In genomic region chr4:151759095-151759494, GRCm38 (mm10) we compare ENCODE assay signal across 14 mouse cellular contexts.
DNase-seq lines count a peak whose midpoint lies in the region; TF ChIP-seq lines count a peak whose summit lies in the region.
"Had no signal": no experiment of that assay in that cellular context is flagged by ENCODE, and none has a peak within 500 bp of the region (broad histone marks: within the 10 kb centered on the region; RNA-seq: fewer than 3 reads in every experiment).

No protein-coding gene starts in this region.

- no peak for TF ChIP-seq RAD21 in MEL (IDR thresholded peaks at IDR 0.05; ENCODE audit: low read depth, low read length)

- DNase-seq in kidney, postnatal 10 days: peak; percentile 40
- DNase-seq in kidney, adult 9 months: no peak
- DNase-seq in MEL (ENCODE audit: low read depth, low spot score): peak; percentile 32
- peak; percentile 52 for DNase-seq in embryo, embryonic 10.5 days (ENCODE audit: low spot score)
- no peak for DNase-seq in thymus, postnatal 36 days
- no peak for DNase-seq in thymus, postnatal 10 days (ENCODE audit: low spot score in 2 of 2)

- H3ac ChIP-seq in myocyte (ENCODE audit: control insufficient read depth, insufficient read length): no peak overlapping the region

- H3K4me2 ChIP-seq in myocyte (ENCODE audit: low read depth): no peak overlapping the region
- H3K4me2 ChIP-seq: embryonic facial prominence, embryonic 15.5 days; forebrain, embryonic 12.5 days; limb, embryonic 12.5 days; lung, embryonic 15.5 days; midbrain, embryonic 15.5 days; stomach, embryonic 15.5 days had no signal

- H3K27me3 ChIP-seq in MEL (ENCODE audit: control insufficient read depth in 1 of 2, insufficient read depth in 2 of 2, low read length in 2 of 2) (no peaks in the 10 kb centered on the region), myocyte (ENCODE audit: control insufficient read depth, insufficient read depth, insufficient read length) (no peaks in the 10 kb centered on the region)
- H3K27me3 ChIP-seq: embryonic facial prominence, embryonic 15.5 days; forebrain, embryonic 12.5 days; limb, embryonic 12.5 days; lung, embryonic 15.5 days; midbrain, embryonic 15.5 days; stomach, embryonic 15.5 days had no signal

- TF ChIP-seq EP300 in MEL (IDR thresholded peaks at IDR 0.05; ENCODE audit: low read depth in 1 of 2, low read length in 2 of 2): no peak

- no peaks in the 10 kb centered on the region for H3K9me3 ChIP-seq in MEL (replicated peaks; ENCODE audit: insufficient read depth, low read length)
- H3K9me3 ChIP-seq: embryonic facial prominence, embryonic 15.5 days; forebrain, embryonic 12.5 days; hindbrain, embryonic 10.5 days; limb, embryonic 12.5 days; lung, embryonic 15.5 days; midbrain, embryonic 15.5 days; stomach, embryonic 15.5 days had no signal

- TF ChIP-seq POLR2A in MEL (IDR thresholded peaks at IDR 0.05; ENCODE audit: control insufficient read depth in 1 of 2, insufficient read depth in 1 of 2, low read depth in 1 of 2, low read length in 2 of 2, poor library complexity in 1 of 2) (no peak), myocyte (IDR thresholded peaks at IDR 0.05; ENCODE audit: insufficient read length, low read depth) (no peak)

- H3K4me1 ChIP-seq in MEL (ENCODE audit: control insufficient read depth in 1 of 2, insufficient read depth in 2 of 2, low read length in 2 of 2): no peaks in the 10 kb centered on the region
- H3K4me1 ChIP-seq: lung, embryonic 15.5 days; midbrain, embryonic 15.5 days; stomach, embryonic 15.5 days had no signal

- no peak for TF ChIP-seq CTCF in MEL (IDR thresholded peaks at IDR 0.05 in 2 of 3, conservative IDR thresholded peaks at IDR 0.05 in 1 of 3; ENCODE audit: control insufficient read depth in 1 of 3, insufficient read depth in 1 of 3, low read depth in 2 of 3, low read length in 3 of 3, poor library complexity in 1 of 3, severe bottlenecking in 1 of 3)

- H3K36me3 ChIP-seq in MEL (ENCODE audit: control insufficient read depth in 1 of 2, insufficient read depth in 2 of 2, low read length in 2 of 2) (no peaks in the 10 kb centered on the region), myocyte (ENCODE audit: control insufficient read depth, insufficient read depth) (no peaks in the 10 kb centered on the region)
- H3K36me3 ChIP-seq: embryonic facial prominence, embryonic 15.5 days; forebrain, embryonic 12.5 days; hindbrain, embryonic 10.5 days; limb, embryonic 12.5 days; lung, embryonic 15.5 days; midbrain, embryonic 15.5 days; stomach, embryonic 15.5 days had no signal

- H3K79me2 ChIP-seq in MEL (ENCODE audit: control insufficient read depth, insufficient read depth, low read length, poor library complexity) (no peaks in the 10 kb centered on the region), myocyte (ENCODE audit: control insufficient read depth, insufficient read depth) (no peaks in the 10 kb centered on the region)

- no peak overlapping the region for H3K27ac ChIP-seq in MEL (ENCODE audit: control insufficient read depth, low read depth, low read length)
- H3K27ac ChIP-seq: embryonic facial prominence, embryonic 15.5 days; forebrain, embryonic 12.5 days; hindbrain, embryonic 10.5 days; limb, embryonic 12.5 days; lung, embryonic 15.5 days; midbrain, embryonic 15.5 days; stomach, embryonic 15.5 days had no signal

- no peak overlapping the region for H3K9ac ChIP-seq in MEL (ENCODE audit: control insufficient read depth, low read depth, low read length, poor library complexity, severe bottlenecking)
- H3K9ac ChIP-seq: embryonic facial prominence, embryonic 15.5 days; forebrain, embryonic 12.5 days; limb, embryonic 12.5 days; lung, embryonic 15.5 days; midbrain, embryonic 15.5 days; stomach, embryonic 15.5 days had no signal

- no peak overlapping the region for H3K4me3 ChIP-seq in MEL (ENCODE audit: control insufficient read depth in 1 of 2, insufficient read depth in 1 of 2, low read depth in 2 of 2, low read length in 2 of 2)
- no peak overlapping the region for H3K4me3 ChIP-seq in myocyte
- H3K4me3 ChIP-seq: embryonic facial prominence, embryonic 15.5 days; forebrain, embryonic 12.5 days; hindbrain, embryonic 10.5 days; limb, embryonic 12.5 days; lung, embryonic 15.5 days; midbrain, embryonic 15.5 days; stomach, embryonic 15.5 days had no signal

TF ChIP-seq in MEL, 35 proteins besides CTCF, POLR2A, EP300 and RAD21:
- no peak for TF ChIP-seq ZKSCAN1 (IDR thresholded peaks at IDR 0.05; ENCODE audit: low read depth, low read length)
- TF ChIP-seq NELFE (IDR thresholded peaks at IDR 0.05; ENCODE audit: low read depth, low read length): no peak
- no peak for TF ChIP-seq MYB (IDR thresholded peaks at IDR 0.05; ENCODE audit: low read depth, low read length)
- no peak for TF ChIP-seq ETS1 (IDR thresholded peaks at IDR 0.05; ENCODE audit: low read depth, low read length)
- TF ChIP-seq MAX (IDR thresholded peaks at IDR 0.05; ENCODE audit: low read length): no peak
- TF ChIP-seq MEF2A (IDR thresholded peaks at IDR 0.05; ENCODE audit: extremely low read depth, insufficient replicate concordance, low read depth, low read length, poor library complexity, severe bottlenecking): no peak
- no peak for TF ChIP-seq JUND (IDR thresholded peaks at IDR 0.05; ENCODE audit: low read depth, low read length)
- TF ChIP-seq MAZ (IDR thresholded peaks at IDR 0.05; ENCODE audit: low read depth, low read length): no peak
- TF ChIP-seq RCOR1 (IDR thresholded peaks at IDR 0.05; ENCODE audit: low read depth, low read length): no peak
- no peak for TF ChIP-seq ELF1 (IDR thresholded peaks at IDR 0.05; ENCODE audit: low read depth, low read length)
- no peak for TF ChIP-seq GATA1 (IDR thresholded peaks at IDR 0.05; ENCODE audit: low read depth, low read length)
- TF ChIP-seq SIN3A (IDR thresholded peaks at IDR 0.05; ENCODE audit: low read length): no peak
- TF ChIP-seq TBP (IDR thresholded peaks at IDR 0.05; ENCODE audit: low read depth, low read length): no peak
- TF ChIP-seq E2F4 (IDR thresholded peaks at IDR 0.05; ENCODE audit: borderline replicate concordance, low read depth, low read length): no peak
- TF ChIP-seq POLR2AphosphoS2 (IDR thresholded peaks at IDR 0.05; ENCODE audit: low read length): no peak
- no peak for TF ChIP-seq TAL1 (IDR thresholded peaks at IDR 0.05; ENCODE audit: low read length)
- TF ChIP-seq SMC3 (IDR thresholded peaks at IDR 0.05; ENCODE audit: low read depth, low read length): no peak
- no peak for TF ChIP-seq MXI1 (IDR thresholded peaks at IDR 0.05; ENCODE audit: low read depth, low read length)
TF ChIP-seq in MEL: peak in this region for 0.

TF ChIP-seq in myocyte, 11 proteins besides CTCF, POLR2A, EP300 and RAD21:
- TF ChIP-seq REST (IDR thresholded peaks at IDR 0.05; ENCODE audit: insufficient read depth, insufficient read length) (peak; percentile 88), TCF3 (IDR thresholded peaks at IDR 0.05; ENCODE audit: insufficient read length, low read depth) (no peak)

Comparison
In these comparisons a context has a peak if more than half of its experiments do, and no peak if none do; other contexts are left out.
1. DNase-seq: peak in kidney, postnatal 10 days (single experiment), MEL (single experiment) and embryo, embryonic 10.5 days (single experiment); none in kidney, adult 9 months (single experiment), thymus, postnatal 36 days (0 of 2) and thymus, postnatal 10 days (0 of 2).